Mouse (Mus musculus) CH12.LX (cell line): Measurements from ENCODE around the gene Gnb2. TPM values are rescaled to one million over a fixed set of nuclear protein-coding genes. Genes with fewer than 3 reads are reported as not detected.

ENCODE experiments used
- DNase-seq: peaks from one replicate; pipeline ENCODE4 v3.0.0-alpha.2; 2013; ENCODE audit errors: extremely low read depth
- H3K27ac ChIP-seq: 2 replicates; pipeline ENCODE4 v1.5.1; 2012; ENCODE audit warnings: low read depth, mild to moderate bottlenecking, control low read depth, moderate library complexity; ENCODE audit not compliant: insufficient read depth
- H3K27me3 ChIP-seq: replicated peaks from 2 replicates; pipeline ENCODE3; 2012; ENCODE audit warnings: inconsistent platforms
- H3K36me3 ChIP-seq, 2 experiments: replicated peaks in 1 of 2; 2 replicates each; pipeline versions ENCODE3 to v1.6.1; 2012; ENCODE audit warnings: inconsistent platforms in 1 of 2, low read length in 1 of 2, mild to moderate bottlenecking in 1 of 2, mixed read lengths in 1 of 2, moderate library complexity in 1 of 2; ENCODE audit not compliant: control insufficient read depth in 1 of 2, insufficient read depth in 1 of 2
- H3K4me1 ChIP-seq, 2 experiments: 2 replicates each; pipeline ENCODE4 v1.6.1; 2012; ENCODE audit warnings: inconsistent platforms in 1 of 2, moderate library complexity in 1 of 2; ENCODE audit not compliant: insufficient read depth in 2 of 2, control insufficient read depth in 1 of 2
- H3K4me2 ChIP-seq: 2 replicates; pipeline ENCODE4 v1.6.1; 2012; ENCODE audit warnings: low read depth, mild to moderate bottlenecking, control low read depth; ENCODE audit not compliant: poor library complexity, insufficient read depth, severe bottlenecking
- H3K4me3 ChIP-seq, 3 experiments: fragments of 150-350 bp in 1 of 3; sonication (generic) in 1 of 3; replicated peaks in 1 of 3; 2 replicates each; pipeline versions ENCODE3 to v1.5.1; 2011 to 2012; ENCODE audit warnings: low read depth in 2 of 3, low read length in 2 of 3, mild to moderate bottlenecking in 2 of 3, moderate library complexity in 2 of 3, control low read depth in 1 of 3, improper control_type of control experiment in 1 of 3, inconsistent platforms in 1 of 3, mixed read lengths in 1 of 3; ENCODE audit not compliant: poor library complexity in 1 of 3
- H3K79me2 ChIP-seq: replicated peaks from 2 replicates; pipeline ENCODE4 v1.6.1; 2012; ENCODE audit warnings: mild to moderate bottlenecking, moderate library complexity; ENCODE audit not compliant: control insufficient read depth, poor library complexity, insufficient read depth, severe bottlenecking; ENCODE audit errors: extremely low read depth
- H3K9ac ChIP-seq: 2 replicates; pipeline ENCODE4 v1.6.1; 2012; ENCODE audit warnings: low read depth, mild to moderate bottlenecking, control low read depth, moderate library complexity; ENCODE audit not compliant: insufficient read depth
- H3K9me3 ChIP-seq: replicated peaks from 2 replicates; pipeline ENCODE3; 2012; ENCODE audit warnings: low read length, inconsistent platforms, mixed read lengths
- BHLHE40 ChIP-seq: IDR thresholded peaks from 2 replicates; pipeline ENCODE4 v1.6.1; 2011; ENCODE audit warnings: mild to moderate bottlenecking, low read depth, low read length, improper control_type of control experiment
- CHD1 ChIP-seq: IDR thresholded peaks from 2 replicates; pipeline ENCODE4 v1.6.1; 2012; ENCODE audit warnings: low read depth, low read length, improper control_type of control experiment, inconsistent platforms
- CHD2 ChIP-seq: IDR thresholded peaks from 2 replicates; pipeline ENCODE4 v1.6.1; 2011; ENCODE audit warnings: low read length, improper control_type of control experiment
- CTCF ChIP-seq, 2 experiments: IDR thresholded peaks in 1 of 2; conservative IDR thresholded peaks in 1 of 2; 2 replicates each; pipeline ENCODE4 v1.5.1; 2011 to 2012; ENCODE audit warnings: low read depth in 2 of 2, low read length in 2 of 2, improper control_type of control experiment in 1 of 2, inconsistent platforms in 1 of 2, mild to moderate bottlenecking in 1 of 2, moderate library complexity in 1 of 2
- ELF1 ChIP-seq: IDR thresholded peaks from 2 replicates; pipeline ENCODE4 v1.6.1; 2014; ENCODE audit warnings: low read depth, mild to moderate bottlenecking, inconsistent platforms, low read length, improper control_type of control experiment
- GABPA ChIP-seq: IDR thresholded peaks from 2 replicates; pipeline ENCODE4 v1.6.1; 2012; ENCODE audit warnings: low read depth, low read length, improper control_type of control experiment, inconsistent platforms; ENCODE audit not compliant: insufficient replicate concordance
- JUN ChIP-seq: IDR thresholded peaks from 2 replicates; pipeline ENCODE4 v1.6.1; 2011; ENCODE audit warnings: low read depth, mild to moderate bottlenecking, low read length, improper control_type of control experiment, moderate library complexity; ENCODE audit not compliant: insufficient read depth
- JUND ChIP-seq: conservative IDR thresholded peaks from 2 replicates; pipeline ENCODE4 v1.6.1; 2011; ENCODE audit warnings: low read depth, low read length, improper control_type of control experiment
- KAT2A ChIP-seq: IDR thresholded peaks from 2 replicates; pipeline ENCODE4 v1.6.1; 2012; ENCODE audit warnings: low read length, improper control_type of control experiment, inconsistent platforms; ENCODE audit not compliant: insufficient replicate concordance
- MAZ ChIP-seq: IDR thresholded peaks from 2 replicates; pipeline ENCODE4 v1.6.1; 2012; ENCODE audit warnings: low read depth, mild to moderate bottlenecking, inconsistent platforms, low read length, improper control_type of control experiment, moderate library complexity
- MYC ChIP-seq: IDR thresholded peaks from 2 replicates; pipeline ENCODE4 v1.6.1; 2011; ENCODE audit warnings: low read depth, mild to moderate bottlenecking, improper control_type of control experiment, low read length
- NELFE ChIP-seq: IDR thresholded peaks from 2 replicates; pipeline ENCODE4 v1.6.1; 2011; ENCODE audit warnings: low read depth, low read length, improper control_type of control experiment
- NRF1 ChIP-seq: IDR thresholded peaks from 2 replicates; pipeline ENCODE4 v1.6.1; 2014; ENCODE audit warnings: low read depth, mild to moderate bottlenecking, inconsistent platforms, low read length, improper control_type of control experiment, moderate library complexity
- POLR2A ChIP-seq: IDR thresholded peaks from 2 replicates; pipeline ENCODE4 v1.6.1; 2011; ENCODE audit warnings: low read depth, mild to moderate bottlenecking, improper control_type of control experiment, low read length
- RAD21 ChIP-seq: IDR thresholded peaks from 2 replicates; pipeline ENCODE4 v1.6.1; 2011; ENCODE audit warnings: low read depth, mild to moderate bottlenecking, low read length, improper control_type of control experiment, moderate library complexity
- RCOR1 ChIP-seq: conservative IDR thresholded peaks from 2 replicates; pipeline ENCODE4 v1.6.1; 2012; ENCODE audit warnings: low read depth, mild to moderate bottlenecking, inconsistent platforms, low read length, improper control_type of control experiment
- TBP ChIP-seq: conservative IDR thresholded peaks from 2 replicates; pipeline ENCODE4 v1.6.1; 2011; ENCODE audit warnings: low read depth, low read length, improper control_type of control experiment
- TCF12 ChIP-seq: IDR thresholded peaks from 2 replicates; pipeline ENCODE4 v1.6.1; 2014; ENCODE audit warnings: low read depth, mild to moderate bottlenecking, inconsistent platforms, low read length, improper control_type of control experiment
- UBTF ChIP-seq: IDR thresholded peaks from 2 replicates; pipeline ENCODE4 v1.6.1; 2012; ENCODE audit warnings: low read depth, mild to moderate bottlenecking, inconsistent platforms, low read length, improper control_type of control experiment, moderate library complexity
- USF1 ChIP-seq: IDR thresholded peaks from 2 replicates; pipeline ENCODE4 v1.6.1; 2014; ENCODE audit warnings: low read depth, mild to moderate bottlenecking, inconsistent platforms, low read length, improper control_type of control experiment
- ZC3H11A ChIP-seq: IDR thresholded peaks from 2 replicates; pipeline ENCODE4 v1.6.1; 2012; ENCODE audit warnings: low read depth, mild to moderate bottlenecking, inconsistent platforms, low read length, improper control_type of control experiment
- ZKSCAN1 ChIP-seq: IDR thresholded peaks from 2 replicates; pipeline ENCODE4 v1.6.1; 2012; ENCODE audit warnings: low read depth, inconsistent platforms, low read length, improper control_type of control experiment, borderline replicate concordance
- ZMIZ1 ChIP-seq: IDR thresholded peaks from 2 replicates; pipeline ENCODE4 v1.6.1; 2012; ENCODE audit warnings: low read depth, mild to moderate bottlenecking, inconsistent platforms, low read length, improper control_type of control experiment
- ZNF384 ChIP-seq: IDR thresholded peaks from 2 replicates; pipeline ENCODE4 v1.6.1; 2012; ENCODE audit warnings: low read depth, low read length, improper control_type of control experiment, inconsistent platforms
- dilution Hi-C: fragments of 300-500 bp; cut with MboI; formaldehyde crosslinking; loops from 2 replicates; pipeline ENCODE4 v1.14.3; 2020; ENCODE audit warnings: low sequenced_read_pairs; ENCODE audit not compliant: extremely low pct_unique_long_range_greater_than_20kb, extremely low pct_ligation_motif_present
- in situ Hi-C: fragments of 300-500 bp; cut with MboI; formaldehyde crosslinking; loops from 3 replicates; pipeline ENCODE4 v1.14.3; 2019; ENCODE audit warnings: low sequenced_read_pairs, low pct_ligation_motif_present, low pct_unique_long_range_greater_than_20kb, mixed read lengths
- polyA plus RNA-seq: library from polyadenylated mRNA; unstranded; fragments of >175 nt; gene quantifications from 2 replicates; pipeline ENCODE4 v1.2.1, GENCODE M21; 2012; ENCODE audit warnings: low read depth; ENCODE audit not compliant: insufficient read length
- total RNA-seq, 2 experiments: library from RNA; depleted of rRNA; stranded (reverse); fragments of 300-350 nt in 1 of 2; fragments of >200 nt in 1 of 2; gene quantifications; 2 replicates each; pipeline ENCODE4 v1.2.3; 2012 to 2014

Gnb2 gene
- total and polyA plus RNA-seq, 3 experiments = 264 to 480 (median 327) TPM

DNA sequence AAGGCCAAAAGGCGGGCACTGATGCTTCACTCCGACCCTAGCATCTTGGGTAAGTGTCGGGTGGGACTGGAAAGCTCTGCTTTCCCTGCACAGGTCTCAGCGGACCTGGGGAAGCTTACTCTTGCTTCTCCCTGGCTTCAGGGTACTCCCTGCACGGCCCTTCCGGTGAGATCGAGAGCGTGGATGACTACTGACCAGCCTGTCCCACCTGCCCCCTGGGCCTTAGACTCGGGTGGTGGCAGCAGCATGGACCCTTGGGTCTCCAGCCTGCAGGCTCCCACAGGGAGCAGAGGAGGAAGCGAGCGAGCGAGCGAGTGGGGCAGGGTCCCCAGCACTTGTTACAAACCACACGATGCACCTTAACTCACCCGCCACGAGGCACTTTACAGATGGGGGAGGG lies 7.8 kb downstream of the Gnb2 start:
- DNase-seq = no peak
- Histone ChIP-seq H3K9me3 (no peaks in the 10 kb centered on the region), H3K36me3 (peaks cover 88 to 99% of the 10 kb centered on the region in 2 experiments), H3K27me3 (no peaks in the 10 kb centered on the region), H3K27ac (no peak overlapping the region), H3K4me2 (no peak overlapping the region), H3K4me3 (no peak overlapping the region), H3K9ac (no peak overlapping the region), H3K79me2 (peaks cover 9% of the 10 kb centered on the region), H3K4me1 (peaks cover 3 to 36% of the 10 kb centered on the region in 2 experiments; a peak in 2 of 4 replicates)
- dilution Hi-C loops = no loop called here
- in situ Hi-C loops = no loop called here
- no peak for TF ChIP-seq ZNF384
- TF ChIP-seq CHD2 = no peak
- TF ChIP-seq CTCF (conservative IDR thresholded peaks at IDR 0.05 in 1 of 2, IDR thresholded peaks at IDR 0.05 in 1 of 2; ENCODE audit: low read depth in 2 of 2, low read length in 2 of 2) = no peak
- TF ChIP-seq USF1 = no peak
- TF ChIP-seq BHLHE40 = no peak
- no peak for TF ChIP-seq NRF1
- TF ChIP-seq MAZ = no peak
- TF ChIP-seq NELFE = no peak
- no peak for TF ChIP-seq RCOR1
- TF ChIP-seq POLR2A = no peak
- TF ChIP-seq UBTF = no peak
- TF ChIP-seq ZC3H11A = no peak
- TF ChIP-seq ELF1 = no peak
- TF ChIP-seq MYC = no peak
- no peak for TF ChIP-seq JUN
- no peak for TF ChIP-seq TCF12
- TF ChIP-seq KAT2A = no peak
- TF ChIP-seq ZKSCAN1 = no peak
- no peak for TF ChIP-seq JUND

DNA sequence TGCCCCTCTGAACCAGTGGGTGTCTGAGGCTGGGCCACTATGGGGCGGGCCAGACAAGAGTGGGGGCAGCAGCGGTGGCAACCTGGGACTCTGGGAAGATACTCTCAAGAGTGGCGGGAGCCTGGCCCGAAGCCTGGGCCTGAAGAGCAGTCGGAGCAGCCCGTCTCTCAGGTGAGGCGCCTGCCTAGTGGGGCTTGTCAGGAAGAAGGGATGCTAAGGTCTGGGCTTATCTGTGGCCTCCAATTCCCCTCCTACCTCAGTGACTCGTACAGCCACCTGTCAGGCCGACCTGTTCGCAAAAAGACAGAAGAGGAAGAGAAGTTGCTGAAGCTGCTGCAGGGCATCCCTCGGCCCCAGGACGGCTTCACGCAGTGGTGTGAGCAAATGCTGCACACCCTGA lies 8.6 kb downstream of the Gnb2 start:
- no peaks in the 10 kb centered on the region for H3K9me3 ChIP-seq
- no peak for TF ChIP-seq GABPA
- no peak for TF ChIP-seq UBTF
- TF ChIP-seq ELF1 = no peak
- no peak for TF ChIP-seq TBP
- no peak; the same call in 1 of the 2 replicates for TF ChIP-seq POLR2A
- no peak for TF ChIP-seq RAD21
- TF ChIP-seq ZMIZ1 = no peak
- TF ChIP-seq CHD2 = no peak
- TF ChIP-seq CHD1 = no peak
- peaks cover 91 to 99% of the 10 kb centered on the region in 2 experiments for H3K36me3 ChIP-seq
- H3K9ac ChIP-seq = no peak overlapping the region
- H3K4me1 ChIP-seq = peaks cover 0 to 27% of the 10 kb centered on the region in 2 experiments; a peak in 2 of 4 replicates
- dilution Hi-C loops = no loop called here
- no peak overlapping the region for H3K4me2 ChIP-seq
- H3K4me3 ChIP-seq = no peak overlapping the region
- in situ Hi-C loops = loop anchor here (25.0 kb wide), 1 partner anchor 238 kb away; no protein-coding TSS in a partner anchor
- peaks cover under 1% of the 10 kb centered on the region; the same call in 1 of the 2 replicates for H3K79me2 ChIP-seq
- no peaks in the 10 kb centered on the region for H3K27me3 ChIP-seq
- DNase-seq = no peak
- H3K27ac ChIP-seq = no peak overlapping the region
